In the genomic region with DNA sequence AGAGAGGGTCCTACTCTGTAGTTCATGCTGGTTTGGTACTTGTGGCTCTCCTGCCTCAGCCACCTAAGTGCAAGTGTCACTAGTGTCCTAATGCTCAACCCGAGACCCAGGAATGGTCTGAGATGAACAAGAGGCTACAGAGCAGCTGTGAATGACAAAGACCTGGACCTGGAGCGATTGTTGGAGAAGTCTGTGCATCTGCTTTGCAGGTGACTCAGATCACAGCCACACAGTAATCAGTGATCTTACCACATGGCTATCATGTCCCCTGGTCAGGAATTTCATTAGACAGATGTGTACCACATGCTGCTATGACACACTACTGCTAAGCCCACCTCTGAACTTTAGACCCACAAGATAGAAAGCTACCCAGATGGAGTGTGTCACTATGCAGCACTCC, we compare ENCODE assay signal across 24 mouse cellular contexts. TPM values are rescaled to one million over a fixed set of nuclear protein-coding genes. Genes with fewer than 3 reads are reported as not detected.
DNase-seq lines count a peak whose midpoint lies in the region; ATAC-seq and TF ChIP-seq lines count a peak whose summit lies in the region.
"Had no signal": no experiment of that assay in that cellular context is flagged by ENCODE, and none has a peak within 500 bp of the region (broad histone marks: within the 10 kb centered on the region; RNA-seq: fewer than 3 reads in every experiment).

No protein-coding gene starts in this region.

- no peaks in the 10 kb centered on the region for H3K9me3 ChIP-seq in lung, postnatal 0 days (ENCODE audit: low read length)
- H3K9me3 ChIP-seq: embryonic facial prominence, embryonic 13.5 days; embryonic facial prominence, embryonic 15.5 days; forebrain, embryonic 10.5 days; forebrain, embryonic 12.5 days had no signal

- no peak overlapping the region for H3K27ac ChIP-seq in lung, postnatal 0 days (ENCODE audit: low read length)
- H3K27ac ChIP-seq: embryonic facial prominence, embryonic 13.5 days; embryonic facial prominence, embryonic 15.5 days; forebrain, embryonic 10.5 days; forebrain, embryonic 12.5 days had no signal

- no peak overlapping the region for H3K9ac ChIP-seq in lung, postnatal 0 days (replicated peaks; ENCODE audit: low read depth)
- H3K9ac ChIP-seq: embryonic facial prominence, embryonic 13.5 days; embryonic facial prominence, embryonic 15.5 days; forebrain, embryonic 12.5 days had no signal

- H3K4me2 ChIP-seq in lung, postnatal 0 days (replicated peaks; ENCODE audit: low read depth, low read length), result no peak overlapping the region
- H3K4me2 ChIP-seq: embryonic facial prominence, embryonic 13.5 days; embryonic facial prominence, embryonic 15.5 days; forebrain, embryonic 12.5 days had no signal

- H3K36me3 ChIP-seq in lung, postnatal 0 days (ENCODE audit: insufficient read depth, low read length), result no peaks in the 10 kb centered on the region
- H3K36me3 ChIP-seq in C2C12 (ENCODE audit: control insufficient read depth, insufficient read depth), result peaks cover 25% of the 10 kb centered on the region

- no peak for TF ChIP-seq POLR2A in lung, adult 2 months (IDR thresholded peaks at IDR 0.05; ENCODE audit: borderline replicate concordance, extremely low read depth, low read depth, low read length)

- WGBS in lung, postnatal 0 days, result 70% methylated on average over 2 of the region's 2 CpGs
- WGBS in lung, adult 2 months, result 88% methylated on average over 2 of the region's 2 CpGs

- no peaks in the 10 kb centered on the region for H3K4me1 ChIP-seq in lung, postnatal 0 days (ENCODE audit: insufficient read depth, low read depth, low read length)
- peaks cover 4% of the 10 kb centered on the region for H3K4me1 ChIP-seq in lung, adult 2 months (ENCODE audit: control insufficient read depth, insufficient read depth, low read length)
- H3K4me1 ChIP-seq: forebrain, embryonic 12.5 days had no signal

- DNase-seq in lung, postnatal 0 days (ENCODE audit: low spot score), result peak; percentile 14
- no peak for DNase-seq in lung, adult 2 months
- no peak for DNase-seq in left cerebral cortex, postnatal 14 days (ENCODE audit: low spot score in 2 of 2)
- DNase-seq in heart, adult 8-10 months (ENCODE audit: low spot score), result no peak
- DNase-seq: adrenal gland, adult 2 months; adrenal gland, postnatal 10 days; adrenal gland, postnatal 25 days; B cell, adult 2 months; cerebellum, adult 11 months; cerebellum, adult 18-20 months; cerebellum, adult 8-10 months; cerebellum, adult 9-11 months; cerebellum, postnatal 14 days; cerebellum, postnatal 36 days; embryo, embryonic 11 days had no signal

- ATAC-seq in lung, postnatal 0 days, result peak; percentile 47; the same call in 1 of the 2 replicates
- ATAC-seq: forebrain, embryonic 14.5 days; forebrain, embryonic 16.5 days had no signal

- no peak overlapping the region for H3K4me3 ChIP-seq in lung, postnatal 0 days (ENCODE audit: low read depth, low read length)
- H3K4me3 ChIP-seq in lung, adult 2 months (replicated peaks; ENCODE audit: extremely low read depth, low read depth, low read length), result no peak overlapping the region
- H3K4me3 ChIP-seq in C2C12 (ENCODE audit: insufficient read depth, poor library complexity, severe bottlenecking), result no peak overlapping the region
- H3K4me3 ChIP-seq: embryonic facial prominence, embryonic 13.5 days; embryonic facial prominence, embryonic 15.5 days; erythroblast, embryonic 14.5 days; forebrain, embryonic 10.5 days; forebrain, embryonic 12.5 days had no signal

- no peak overlapping the region for H3ac ChIP-seq in C2C12 (ENCODE audit: control insufficient read depth, insufficient read length, low read depth)

- H3K79me2 ChIP-seq in C2C12 (ENCODE audit: control insufficient read depth, insufficient read depth), result no peaks in the 10 kb centered on the region

- peaks cover 2% of the 10 kb centered on the region for H3K79me3 ChIP-seq in C2C12 (ENCODE audit: low read depth)

- intact Hi-C loops in left cerebral cortex, postnatal 14 days (cut with DNase I), result no loop called here

- no peaks in the 10 kb centered on the region for H3K27me3 ChIP-seq in lung, postnatal 0 days (replicated peaks; ENCODE audit: insufficient read depth, low read length)
- no peaks in the 10 kb centered on the region for H3K27me3 ChIP-seq in C2C12 (ENCODE audit: control insufficient read depth, insufficient read depth, insufficient read length)
- H3K27me3 ChIP-seq: embryonic facial prominence, embryonic 13.5 days; embryonic facial prominence, embryonic 15.5 days; forebrain, embryonic 12.5 days had no signal

- no peak for TF ChIP-seq CTCF in lung, postnatal 0 days (IDR thresholded peaks at IDR 0.05)
- no peak for TF ChIP-seq CTCF in lung, adult 2 months (IDR thresholded peaks at IDR 0.05; ENCODE audit: insufficient read depth, low read length)
- TF ChIP-seq CTCF in C2C12 (IDR thresholded peaks at IDR 0.05; ENCODE audit: control insufficient read depth, insufficient read depth, insufficient read length), result no peak

- no peak for TF ChIP-seq EP300 in lung, postnatal 0 days (IDR thresholded peaks at IDR 0.05)

TF ChIP-seq in C2C12, 6 proteins besides CTCF, POLR2A, EP300 and RAD21:
- no peak for TF ChIP-seq CEBPB (IDR thresholded peaks at IDR 0.05; ENCODE audit: low read depth)
- TF ChIP-seq MYOD1 (IDR thresholded peaks at IDR 0.05; ENCODE audit: control insufficient read depth, insufficient read length, low read depth), result peak; percentile 71

RNA-seq across cellular contexts. Expression of a gene that starts 34.6 kb away (rescaled TPM):
- polyA plus RNA-seq in lung, postnatal 0 days (2015; fragmentation: Nextera tagmentation; extraction: Ambion mirVana), result 69.1 and 81.4 TPM in 2 replicates
- 21.0 and 26.3 TPM in 2 replicates for polyA plus RNA-seq in lung, adult 2 months (2012; rRNA removed)
- 583 TPM for polyA plus RNA-seq in C2C12 (2012; fragmentation: generic; extraction: Trizol)
- total RNA-seq in left cerebral cortex, postnatal 14 days (2021), result 100 to 1,000 TPM; 408 to 429 TPM
- total RNA-seq in heart, adult 8-10 months (2022), result 10 to 100 TPM in 3 of 4 experiments, 1 to 10 TPM in 1; 9.9 to 28.6 (median 23.6) TPM
- total RNA-seq: MEL had no signal
